Mouse (Mus musculus): ENCODE measurements at regions not wholly inside any gene's neighbourhood (a gene's known extent, or its start where the extent isn't known, plus 50 kb on each side); places are given as distances from the start of the nearest gene placed in this dataset.
"Not testable (repeated sequence)": the region's sequence is repeated elsewhere in the genome, so short reads cannot be mapped to it uniquely, and the experiment has no call there.

DNA sequence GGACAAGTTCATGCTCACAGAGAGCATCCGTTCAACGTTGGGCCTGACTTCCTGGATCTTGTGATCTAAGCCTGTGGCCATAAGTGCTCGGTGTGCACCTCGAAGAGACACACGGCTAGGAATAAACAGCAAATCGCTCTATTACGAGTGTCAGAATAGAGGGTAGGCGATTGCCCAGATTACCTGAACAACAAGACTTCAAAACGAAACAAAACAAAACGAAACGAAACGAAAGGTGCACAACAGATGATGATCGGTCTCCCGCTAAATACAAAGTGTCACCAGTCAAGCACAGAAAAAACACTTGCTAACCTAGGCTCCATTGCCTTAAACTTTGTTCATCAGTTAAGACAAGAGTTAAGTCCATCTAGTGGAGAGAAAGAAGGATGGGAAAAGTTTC is 67.4 kb downstream of the Pdia4 start:
- DNase-seq: not testable (repeated sequence)

DNA sequence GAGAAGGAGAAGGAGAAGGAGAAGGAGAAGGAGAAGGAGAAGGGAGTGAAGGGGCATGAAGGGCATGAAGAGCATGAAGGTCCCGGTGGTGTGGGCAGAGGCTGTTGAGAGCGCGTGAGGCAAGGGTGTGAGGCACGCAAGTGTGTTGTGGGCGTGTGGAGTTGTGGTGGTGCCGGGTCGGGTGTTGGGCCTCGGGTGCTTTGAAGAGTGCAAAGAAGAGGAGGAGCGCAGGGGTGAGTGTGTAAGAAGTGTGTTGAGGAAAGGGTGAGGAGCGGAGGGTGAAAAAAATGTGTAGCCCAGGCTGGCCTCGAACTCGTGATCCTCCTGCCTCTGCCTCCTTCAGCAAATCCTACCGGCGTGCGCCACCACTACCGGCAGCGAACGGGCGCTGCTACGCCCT is 69.4 kb downstream of the Pdia4 start:
- peak; percentile 45 to 49 for DNase-seq

DNA sequence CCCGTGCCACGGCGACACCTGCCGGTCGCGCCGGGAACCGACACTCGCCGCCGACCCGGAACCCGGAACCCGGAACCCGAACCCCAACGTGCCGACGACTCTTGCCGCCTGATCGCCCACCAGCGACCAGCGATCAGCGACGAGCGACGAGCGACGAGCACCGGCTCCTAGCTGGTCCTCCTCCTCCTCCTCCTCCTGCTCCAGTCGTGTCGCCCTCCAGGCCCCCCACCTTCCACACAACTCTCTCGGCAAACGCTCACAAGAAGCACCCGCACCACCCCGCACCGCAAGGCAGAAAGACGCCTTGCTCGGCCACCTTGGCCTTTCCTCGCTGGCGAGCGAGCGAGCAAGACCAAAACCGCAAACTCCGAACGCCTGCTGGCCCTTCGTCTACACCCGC is 73.0 kb downstream of the Pdia4 start:
- not testable (repeated sequence) for DNase-seq

DNA sequence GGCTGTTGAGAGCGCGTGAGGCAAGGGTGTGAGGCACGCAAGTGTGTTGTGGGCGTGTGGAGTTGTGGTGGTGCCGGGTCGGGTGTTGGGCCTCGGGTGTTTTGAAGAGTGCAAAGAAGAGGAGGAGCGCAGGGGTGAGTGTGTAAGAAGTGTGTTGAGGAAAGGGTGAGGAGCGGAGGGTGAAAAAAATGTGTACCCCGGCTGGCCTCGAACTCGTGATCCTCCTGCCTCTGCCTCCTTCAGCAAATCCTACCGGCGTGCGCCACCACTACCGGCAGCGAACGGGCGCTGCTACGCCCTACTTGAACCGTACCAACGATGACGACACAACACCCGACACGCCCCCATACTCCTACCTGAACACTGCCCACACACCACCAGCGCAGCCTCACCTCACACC is 73.5 kb downstream of the Pdia4 start:
- DNase-seq: peak; percentile 75

DNA sequence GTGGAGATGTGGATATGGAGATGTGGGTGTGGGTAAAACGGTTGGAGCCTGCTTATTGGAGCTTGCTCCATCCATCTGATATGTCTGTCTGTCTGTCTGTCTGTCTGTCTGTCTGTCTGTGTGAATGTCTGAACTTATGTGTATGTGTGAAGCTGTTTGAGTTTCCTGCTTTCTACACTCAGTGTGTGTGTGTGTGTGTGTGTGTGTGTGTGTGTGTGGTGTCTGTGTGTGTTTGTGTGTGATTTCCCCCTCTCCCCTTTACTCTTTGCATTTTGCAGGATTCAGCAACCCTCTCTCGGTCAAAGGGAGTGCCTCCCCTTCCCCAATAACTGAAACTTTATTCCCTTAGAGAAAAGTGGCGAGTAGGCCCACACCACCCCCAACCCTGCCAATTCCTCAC is 75.3 kb downstream of the Pdia4 start:
- not testable (repeated sequence) for DNase-seq
